Mouse (Mus musculus) testis, adult 2 months (tissue): ENCODE data around the gene Grid1. TPM values are rescaled to one million over a fixed set of nuclear protein-coding genes. Genes with fewer than 3 reads are reported as not detected.

Source experiments
- H3K27ac ChIP-seq: fragments of 200-500 bp; 2 replicates; pipeline ENCODE4 v1.5.1; 2012; ENCODE audit warnings: low read depth, low read length; ENCODE audit not compliant: control insufficient read depth, insufficient read depth
- H3K27me3 ChIP-seq: fragments of 200-500 bp; 2 replicates; pipeline ENCODE4 v1.6.1; 2012; ENCODE audit warnings: mild to moderate bottlenecking, low read length, moderate library complexity; ENCODE audit not compliant: control insufficient read depth, insufficient read depth
- H3K36me3 ChIP-seq: fragments of 200-500 bp; 2 replicates; pipeline ENCODE4 v1.6.1; 2012; ENCODE audit warnings: mild to moderate bottlenecking, low read length; ENCODE audit not compliant: control insufficient read depth, insufficient read depth
- H3K4me1 ChIP-seq: fragments of 200-500 bp; 2 replicates; pipeline ENCODE4 v1.6.1; 2012; ENCODE audit warnings: low read length; ENCODE audit not compliant: control insufficient read depth, insufficient read depth
- H3K4me3 ChIP-seq: fragments of 200-500 bp; 2 replicates; pipeline ENCODE4 v1.5.1; 2012; ENCODE audit warnings: low read depth, mild to moderate bottlenecking, low read length, moderate library complexity, mixed read lengths; ENCODE audit not compliant: control insufficient read depth
- CTCF ChIP-seq: fragments of 200-500 bp; IDR thresholded peaks from 2 replicates; pipeline ENCODE4 v1.5.1; 2012; ENCODE audit warnings: low read depth, mild to moderate bottlenecking, inconsistent platforms, low read length, moderate library complexity; ENCODE audit not compliant: control insufficient read depth, insufficient read depth, insufficient replicate concordance
- POLR2A ChIP-seq: fragments of 200-500 bp; IDR thresholded peaks from 2 replicates; pipeline ENCODE4 v1.6.1; 2012; ENCODE audit warnings: low read depth, mild to moderate bottlenecking, inconsistent platforms, low read length, moderate library complexity; ENCODE audit not compliant: control insufficient read depth
- polyA plus RNA-seq: library from polyadenylated mRNA; depleted of rRNA; stranded (reverse); fragments of >200 nt; gene quantifications from 2 replicates; pipeline ENCODE4 v1.2.3, GENCODE M21; 2012

Gene Grid1
- polyA plus RNA-seq, 1 experiment, result 1.4 TPM

DNA sequence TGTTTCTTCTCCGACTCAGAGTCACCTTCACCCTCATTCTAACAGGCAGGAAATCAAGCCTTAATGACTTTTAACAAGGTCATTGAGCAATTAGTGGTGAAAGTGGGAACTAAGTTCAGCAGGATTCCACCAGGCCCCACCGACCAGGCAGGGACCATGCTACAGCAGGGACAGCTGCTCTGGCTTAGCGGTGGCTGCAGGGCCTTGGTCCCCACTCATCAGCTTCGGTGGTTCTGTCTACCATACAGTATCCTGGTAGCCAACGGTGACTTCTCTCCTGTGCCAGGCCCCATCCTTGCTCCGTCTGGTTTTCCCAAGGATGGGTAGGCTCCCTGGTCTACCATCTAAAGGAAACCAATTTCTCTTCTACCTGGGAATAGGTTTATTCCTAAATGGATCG, 318.2 kb downstream of the Grid1 start:
- no peak for TF ChIP-seq POLR2A
- no peak for TF ChIP-seq CTCF
- H3K27me3 ChIP-seq, result no peaks in the 10 kb centered on the region
- H3K27ac ChIP-seq, result no peak overlapping the region
- no peaks in the 10 kb centered on the region for H3K4me1 ChIP-seq
- H3K36me3 ChIP-seq, result no peaks in the 10 kb centered on the region
- no peak overlapping the region for H3K4me3 ChIP-seq

DNA sequence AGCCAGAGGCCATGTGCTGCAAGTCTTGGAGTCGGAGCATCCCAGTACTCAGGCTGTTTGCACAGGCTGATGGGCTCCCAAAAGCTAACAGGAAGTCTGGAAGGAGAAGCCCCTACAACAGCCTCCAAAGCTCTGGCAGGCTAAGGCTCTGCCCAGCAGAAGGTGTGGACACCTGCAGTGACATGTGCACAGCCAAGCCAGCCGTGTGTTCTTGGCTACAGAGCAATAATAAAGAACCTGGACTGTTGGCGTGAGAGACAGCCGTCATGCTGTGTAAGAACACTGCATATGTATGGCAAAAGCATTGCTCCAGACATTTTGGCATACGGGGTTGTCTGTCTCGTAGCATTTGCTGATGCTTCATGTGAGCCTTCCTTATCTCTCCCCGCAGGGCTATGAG, 319.9 kb downstream of the Grid1 start:
- Histone ChIP-seq H3K4me3 (no peak overlapping the region), H3K27ac (no peak overlapping the region), H3K36me3 (no peaks in the 10 kb centered on the region), H3K4me1 (no peaks in the 10 kb centered on the region), H3K27me3 (no peaks in the 10 kb centered on the region)
- no peak for TF ChIP-seq POLR2A
- no peak for TF ChIP-seq CTCF

DNA sequence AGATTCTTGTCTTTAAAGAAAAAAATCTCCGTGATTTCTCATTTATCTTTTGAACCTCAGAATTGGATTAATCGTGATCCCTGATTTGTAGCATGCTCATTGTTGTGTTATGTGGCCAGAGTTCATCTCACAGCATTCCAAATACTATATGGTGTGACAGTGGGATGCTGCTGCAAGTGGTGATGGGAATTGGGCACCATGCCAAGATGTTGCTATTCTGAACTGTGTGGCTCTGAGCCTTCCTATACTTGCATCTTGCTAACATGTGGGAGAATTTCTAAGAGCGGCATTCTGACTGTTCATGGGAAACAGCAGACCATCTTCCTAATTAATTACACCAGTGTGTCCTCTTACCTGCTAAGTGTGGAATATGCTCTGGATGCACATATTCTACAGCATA, 332.5 kb downstream of the Grid1 start:
- H3K4me3 ChIP-seq, result no peak overlapping the region
- no peaks in the 10 kb centered on the region for H3K36me3 ChIP-seq
- TF ChIP-seq POLR2A, result no peak
- no peak for TF ChIP-seq CTCF
- H3K4me1 ChIP-seq, result no peaks in the 10 kb centered on the region
- H3K27ac ChIP-seq, result no peak overlapping the region
- no peaks in the 10 kb centered on the region for H3K27me3 ChIP-seq

DNA sequence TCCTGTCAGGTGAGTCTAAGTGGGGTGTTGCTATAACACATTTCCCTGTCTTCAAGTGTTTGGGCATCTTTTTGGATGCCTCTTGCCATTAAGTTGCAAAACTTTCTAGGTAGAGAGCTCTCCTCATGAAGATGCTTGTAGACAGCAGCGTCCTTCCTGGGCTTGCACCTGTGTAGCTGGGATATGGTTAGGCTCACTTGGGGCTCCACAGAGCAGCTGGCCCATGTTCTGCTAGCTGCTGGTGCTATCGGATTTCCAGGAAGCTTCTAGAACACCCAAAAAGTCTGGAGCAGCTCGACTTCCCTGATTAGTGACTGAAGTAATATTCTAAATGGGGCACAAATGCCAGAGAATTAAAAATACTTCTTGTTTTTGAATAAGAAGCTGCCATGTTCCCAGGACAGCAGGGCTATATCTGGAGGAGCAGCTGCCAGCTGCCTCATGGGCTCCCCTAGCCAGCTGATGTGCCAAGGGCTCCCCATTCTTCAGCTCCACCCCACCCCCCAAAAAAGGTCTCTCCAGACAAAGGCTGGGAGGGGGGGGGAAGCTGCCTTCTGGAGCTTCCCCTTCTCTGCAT, 333.9 kb downstream of the Grid1 start:
- H3K27ac ChIP-seq, result no peak overlapping the region
- no peaks in the 10 kb centered on the region for H3K4me1 ChIP-seq
- H3K4me3 ChIP-seq, result no peak overlapping the region
- no peaks in the 10 kb centered on the region for H3K27me3 ChIP-seq
- H3K36me3 ChIP-seq, result no peaks in the 10 kb centered on the region
- TF ChIP-seq POLR2A (no peak), CTCF (no peak)

DNA sequence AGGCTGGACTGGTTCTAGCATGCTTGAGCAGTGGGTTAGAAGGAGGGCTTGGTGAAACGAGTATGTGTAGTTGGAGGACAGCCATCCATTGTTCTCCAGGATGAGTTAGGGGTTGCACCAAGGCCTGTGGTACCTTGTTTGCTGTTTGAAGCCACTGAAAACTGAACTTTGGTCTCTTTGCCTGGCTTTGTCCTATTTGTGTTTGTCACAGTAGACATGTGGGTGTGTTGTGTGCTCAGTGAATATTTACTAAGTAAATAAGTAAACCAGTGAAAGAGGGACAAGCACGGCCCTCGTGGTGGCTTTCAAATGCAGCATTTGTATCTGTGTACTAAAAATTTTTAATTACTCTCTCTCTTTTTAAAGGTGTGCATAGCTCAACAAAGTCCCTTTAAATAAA, 334.5 kb downstream of the Grid1 start:
- H3K36me3 ChIP-seq, result no peaks in the 10 kb centered on the region
- TF ChIP-seq CTCF, result no peak
- TF ChIP-seq POLR2A, result no peak
- H3K4me3 ChIP-seq, result no peak overlapping the region
- H3K27me3 ChIP-seq, result no peaks in the 10 kb centered on the region
- H3K27ac ChIP-seq, result no peak overlapping the region
- H3K4me1 ChIP-seq, result no peaks in the 10 kb centered on the region

DNA sequence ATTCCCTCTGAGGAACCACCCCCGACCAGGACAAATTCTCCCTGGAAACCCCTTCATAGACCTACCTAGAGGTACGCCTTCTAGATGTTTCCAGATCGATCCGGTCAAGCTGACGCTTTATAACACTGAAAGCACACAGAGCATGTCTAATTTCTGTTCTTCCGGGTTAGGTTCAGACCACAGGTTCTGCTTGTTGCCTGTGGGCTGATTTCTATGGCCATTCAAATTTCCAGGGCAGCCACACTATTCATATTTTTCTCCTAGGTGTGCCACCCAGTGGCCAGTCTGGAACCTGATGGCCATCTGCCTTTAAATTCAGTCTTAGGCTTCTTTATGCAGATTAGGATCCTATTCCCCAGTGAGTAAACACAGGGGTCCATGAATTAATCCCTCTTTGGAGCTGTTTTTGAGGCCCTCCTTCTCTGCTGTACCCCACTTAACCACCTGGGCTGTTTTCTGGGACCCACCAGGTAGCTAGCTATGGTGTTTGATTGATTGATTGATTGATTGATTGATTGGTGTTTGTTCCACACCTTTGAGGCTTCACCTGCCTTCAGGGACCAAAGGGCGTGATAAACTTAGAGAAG, 337.3 kb downstream of the Grid1 start:
- Histone ChIP-seq H3K4me1 (no peaks in the 10 kb centered on the region), H3K27me3 (no peaks in the 10 kb centered on the region), H3K27ac (no peak overlapping the region), H3K36me3 (no peaks in the 10 kb centered on the region), H3K4me3 (no peak overlapping the region)
- TF ChIP-seq POLR2A (no peak), CTCF (no peak)

DNA sequence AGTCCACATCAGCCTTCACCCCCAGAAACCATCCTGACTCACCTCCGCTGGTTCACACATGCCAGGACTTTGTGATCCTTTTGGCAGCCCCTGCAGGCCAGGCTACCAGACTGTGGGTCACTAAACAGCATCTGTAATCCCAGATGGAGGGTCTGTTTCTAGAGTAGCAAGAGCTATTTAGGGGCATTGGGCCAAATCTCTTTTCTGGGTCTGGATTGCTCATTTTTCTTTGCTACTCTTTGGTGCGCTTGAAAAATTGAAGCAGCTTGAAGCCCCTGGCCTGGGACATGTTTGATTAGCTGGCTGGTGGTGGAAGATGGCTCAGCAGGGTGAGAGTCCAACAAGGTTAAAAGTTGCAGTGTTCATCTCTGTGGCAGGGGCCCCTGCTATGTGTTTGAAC, 339.4 kb downstream of the Grid1 start:
- H3K4me1 ChIP-seq, result no peaks in the 10 kb centered on the region
- H3K27ac ChIP-seq, result no peak overlapping the region
- H3K4me3 ChIP-seq, result no peak overlapping the region
- TF ChIP-seq CTCF (no peak), POLR2A (no peak)
- H3K36me3 ChIP-seq, result no peaks in the 10 kb centered on the region
- H3K27me3 ChIP-seq, result no peaks in the 10 kb centered on the region

DNA sequence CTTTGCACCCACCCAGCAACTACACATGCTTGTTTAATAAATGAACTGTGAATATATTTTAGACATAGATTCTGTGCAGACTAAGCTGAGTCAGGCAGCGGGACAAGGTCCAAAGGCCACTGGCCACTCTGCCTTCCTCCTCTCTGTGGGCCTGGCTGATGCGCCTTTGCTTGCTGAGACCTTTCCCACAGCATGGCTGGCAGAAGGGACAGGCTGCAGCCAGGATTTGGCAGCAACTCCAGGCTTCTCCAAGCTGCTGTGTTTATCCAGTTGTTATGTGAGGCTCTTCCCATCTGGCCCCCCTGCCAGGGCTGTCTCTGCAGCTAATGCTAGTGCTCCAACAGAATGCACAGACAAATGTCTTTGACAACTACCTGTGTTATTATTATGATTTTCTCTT, 347.5 kb downstream of the Grid1 start:
- Histone ChIP-seq H3K27me3 (no peaks in the 10 kb centered on the region), H3K4me3 (no peak overlapping the region), H3K4me1 (no peaks in the 10 kb centered on the region), H3K36me3 (no peaks in the 10 kb centered on the region), H3K27ac (no peak overlapping the region)
- TF ChIP-seq CTCF (no peak), POLR2A (no peak)
